Mouse (Mus musculus) limb, embryonic 10.5 days (tissue): ENCODE measurements around the gene Mob3c. TPM values are rescaled to one million over a fixed set of nuclear protein-coding genes. Genes with fewer than 3 reads are reported as not detected.

Source experiments
- DNase-seq: peaks from one replicate; pipeline ENCODE4 v3.0.0-alpha.2; 2017; ENCODE audit warnings: low spot score
- H3K27ac ChIP-seq: fragments of 300-500 bp; sonication (generic); 2 replicates; pipeline ENCODE4 v1.5.1; 2016; ENCODE audit warnings: mild to moderate bottlenecking
- H3K27me3 ChIP-seq: fragments of 300-500 bp; sonication (generic); 2 replicates; pipeline ENCODE4 v1.6.1; 2016; ENCODE audit warnings: low read depth, mild to moderate bottlenecking; ENCODE audit not compliant: poor library complexity, severe bottlenecking
- H3K36me3 ChIP-seq: fragments of 300-500 bp; sonication (generic); 2 replicates; pipeline ENCODE4 v1.6.1; 2016; ENCODE audit warnings: mild to moderate bottlenecking, moderate library complexity
- H3K4me1 ChIP-seq: fragments of 300-500 bp; sonication (generic); 2 replicates; pipeline ENCODE4 v1.6.1; 2016
- H3K4me3 ChIP-seq: fragments of 300-500 bp; sonication (generic); 2 replicates; pipeline ENCODE4 v1.5.1; 2016; ENCODE audit warnings: mild to moderate bottlenecking, moderate library complexity
- H3K9me3 ChIP-seq: fragments of 300-500 bp; sonication (generic); replicated peaks from 2 replicates; pipeline ENCODE4 v1.6.1; 2016; ENCODE audit warnings: mild to moderate bottlenecking
- WGBS: fragments of 180-500 bp; shearing (Covaris S2); methylation state at CpG from one replicate; pipeline ENCODE4 v1.1.7; 2016; 5-methylcytosine and 5-hydroxymethylcytosine counted together
- polyA plus RNA-seq: library from polyadenylated mRNA; unstranded; fragments of >200 nt; fragmentation: Nextera tagmentation; extraction: Ambion mirVana; gene quantifications from 2 replicates; pipeline ENCODE4 v1.2.1, GENCODE M21; 2016

The Mob3c gene
- polyA plus RNA-seq, 1 experiment from 2014 or later = 6.5 TPM

DNA sequence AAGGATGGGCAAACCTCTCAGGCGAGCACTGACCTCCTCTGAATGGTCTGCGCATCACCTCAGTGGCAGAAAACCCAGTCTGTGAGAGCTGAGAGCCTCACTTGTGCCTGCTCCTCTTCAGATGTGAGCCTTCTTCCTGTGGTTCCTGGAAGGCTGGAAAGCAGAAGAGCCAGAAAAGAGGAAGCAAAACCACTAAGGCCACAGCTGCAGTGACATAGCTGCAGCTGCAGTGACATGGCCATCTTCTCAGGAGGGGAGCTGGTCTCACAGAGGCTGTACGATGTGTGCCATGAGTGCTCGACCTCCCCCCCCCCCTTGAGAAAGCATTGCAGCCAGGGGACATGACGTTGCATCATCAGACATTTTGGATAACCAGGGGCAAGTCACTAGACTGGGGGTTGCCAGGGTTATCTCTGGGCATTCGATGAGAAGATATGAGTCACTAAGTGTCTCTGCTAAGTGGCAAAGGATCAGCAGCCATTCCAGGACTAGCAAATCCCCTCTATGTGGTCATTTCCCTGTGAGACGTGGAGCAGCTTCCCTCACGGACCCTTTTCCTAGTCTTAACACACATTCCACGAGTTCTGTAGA is 29.5 kb downstream of the Mob3c start:
- H3K27me3 ChIP-seq = no peaks in the 10 kb centered on the region
- H3K9me3 ChIP-seq = no peaks in the 10 kb centered on the region
- H3K4me1 ChIP-seq = peaks cover 44% of the 10 kb centered on the region
- peaks cover 54% of the 10 kb centered on the region for H3K36me3 ChIP-seq
- 87% methylated on average over 9 of the region's 9 CpGs for WGBS
- no peak for DNase-seq
- no peak overlapping the region for H3K4me3 ChIP-seq
- H3K27ac ChIP-seq = peak overlapping the region; percentile 10; the same call in 1 of the 2 replicates

DNA sequence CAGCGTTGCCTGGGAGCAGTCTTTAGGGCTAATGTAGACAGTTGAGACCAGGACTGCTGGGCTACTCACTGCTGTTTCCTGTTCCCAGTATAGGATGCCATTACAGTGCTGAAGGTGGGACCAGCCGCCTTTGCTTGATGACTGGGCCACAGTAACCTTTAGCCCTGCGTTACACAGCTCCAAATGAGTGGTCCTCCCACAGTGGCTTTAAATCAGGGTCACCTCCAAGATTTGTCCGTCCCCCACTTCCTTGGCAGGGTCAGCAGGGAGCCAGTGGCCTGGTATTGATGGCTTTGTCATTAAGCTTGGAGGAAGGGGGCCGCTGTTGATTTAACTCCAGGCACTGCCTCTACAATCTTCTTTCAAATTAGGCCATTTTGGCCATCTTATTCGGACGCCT is 35.5 kb downstream of the Mob3c start:
- peak; percentile 58 for DNase-seq

DNA sequence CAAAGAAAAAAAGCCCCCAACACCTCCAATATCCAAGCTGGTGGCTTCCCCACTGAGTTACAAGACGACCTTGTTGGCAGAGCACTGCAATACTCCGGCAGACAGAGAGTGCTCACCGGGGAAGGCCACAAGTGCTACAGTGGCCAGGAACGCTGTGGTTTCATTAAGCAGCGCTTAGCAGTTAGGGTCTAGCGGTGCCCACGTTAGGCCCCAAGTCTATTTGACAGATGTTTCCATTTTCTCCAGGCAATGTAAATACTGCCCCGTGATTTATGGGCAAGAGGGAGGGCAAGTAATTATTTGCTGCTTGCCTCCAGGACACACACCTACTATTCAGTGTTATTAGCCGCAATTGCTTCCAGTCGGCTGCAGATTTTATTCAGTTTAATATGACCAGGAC is 36.0 kb downstream of the Mob3c start:
- H3K4me1 ChIP-seq = peaks cover 54% of the 10 kb centered on the region
- DNase-seq = peak; percentile 65
- H3K36me3 ChIP-seq = peaks cover 27% of the 10 kb centered on the region
- no peaks in the 10 kb centered on the region for H3K9me3 ChIP-seq
- WGBS = 7% methylated on average over 10 of the region's 10 CpGs
- H3K4me3 ChIP-seq = peak overlapping the region; percentile 28
- H3K27ac ChIP-seq = peak overlapping the region; percentile 81
- peaks cover 8% of the 10 kb centered on the region; the same call in 1 of the 2 replicates for H3K27me3 ChIP-seq

More for the DNA sequence above, 35.5 kb downstream of the Mob3c start:
- WGBS = 27% methylated on average over 7 of the region's 7 CpGs
- Histone ChIP-seq H3K36me3 (peaks cover 30% of the 10 kb centered on the region), H3K27me3 (peaks cover 8% of the 10 kb centered on the region; the same call in 1 of the 2 replicates), H3K9me3 (no peaks in the 10 kb centered on the region), H3K4me3 (peak overlapping the region; percentile 28), H3K27ac (peak overlapping the region; percentile 81), H3K4me1 (peaks cover 48% of the 10 kb centered on the region)

DNA sequence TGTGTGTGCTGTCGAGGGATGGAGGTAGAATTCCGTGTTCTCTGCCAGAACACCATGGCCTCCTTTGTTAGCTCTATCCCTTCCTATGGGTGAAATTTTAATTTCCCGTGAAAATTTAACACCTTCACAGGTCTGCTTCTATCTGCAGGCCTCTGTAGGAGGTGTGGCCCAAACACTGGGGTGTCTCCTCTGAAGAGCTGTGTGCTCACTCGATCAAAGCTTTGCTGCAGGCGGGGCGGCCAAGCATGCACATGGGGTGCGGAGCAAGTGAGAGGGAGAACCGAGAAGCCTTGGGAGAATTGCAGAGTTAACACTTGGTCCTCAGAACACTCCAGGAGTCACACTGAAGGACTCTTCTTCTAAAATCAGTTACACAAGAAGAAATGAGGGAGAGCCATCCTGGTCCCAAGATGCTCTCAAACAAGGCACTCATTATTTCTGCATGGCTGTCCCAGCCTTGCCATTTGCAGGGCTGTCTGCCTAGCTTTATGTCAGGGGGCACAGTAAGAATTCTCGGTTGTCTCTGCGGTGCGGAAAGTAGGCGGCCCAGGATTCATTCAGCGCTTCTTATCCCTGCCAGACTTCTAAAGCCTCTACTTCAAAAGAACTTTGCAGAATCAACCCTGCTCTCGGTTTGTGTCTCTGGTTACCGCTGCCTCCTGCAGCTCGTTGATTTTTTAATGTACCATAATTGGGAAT is 41.8 kb downstream of the Mob3c start:
- Histone ChIP-seq H3K4me3 (no peak overlapping the region), H3K27ac (peak overlapping the region; percentile 6; the same call in 1 of the 2 replicates), H3K4me1 (peaks cover 39% of the 10 kb centered on the region), H3K27me3 (peaks cover 8% of the 10 kb centered on the region; the same call in 1 of the 2 replicates), H3K9me3 (no peaks in the 10 kb centered on the region), H3K36me3 (peaks cover 32% of the 10 kb centered on the region)
- DNase-seq = no peak
- WGBS = 15% methylated on average over 16 of the region's 16 CpGs

DNA sequence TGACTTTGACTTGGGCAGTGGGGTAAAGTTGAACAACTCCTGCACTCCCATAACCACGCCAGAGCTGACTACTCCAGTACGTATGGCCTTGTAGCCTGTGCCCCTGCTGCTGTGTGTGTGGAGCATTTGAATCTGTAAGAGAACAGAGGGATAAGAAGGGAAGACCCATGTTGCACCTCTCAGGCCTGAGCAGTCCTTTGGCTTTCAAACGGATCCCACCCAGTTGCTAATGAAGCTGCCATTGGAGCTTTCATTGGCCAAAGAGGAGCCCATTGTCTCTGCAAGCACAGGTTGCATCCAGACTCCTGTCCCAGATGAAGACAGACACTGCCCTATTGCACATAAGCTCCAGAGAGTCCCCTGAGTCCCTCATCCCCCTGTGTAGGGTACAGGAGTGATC is 45.3 kb downstream of the Mob3c start:
- H3K27ac ChIP-seq = no peak overlapping the region
- H3K4me1 ChIP-seq = peaks cover 40% of the 10 kb centered on the region
- H3K36me3 ChIP-seq = peaks cover 48% of the 10 kb centered on the region
- peaks cover 22% of the 10 kb centered on the region; the same call in 1 of the 2 replicates for H3K27me3 ChIP-seq
- WGBS = 89% methylated on average over 3 of the region's 3 CpGs
- no peaks in the 10 kb centered on the region for H3K9me3 ChIP-seq
- no peak overlapping the region for H3K4me3 ChIP-seq
- no peak for DNase-seq

DNA sequence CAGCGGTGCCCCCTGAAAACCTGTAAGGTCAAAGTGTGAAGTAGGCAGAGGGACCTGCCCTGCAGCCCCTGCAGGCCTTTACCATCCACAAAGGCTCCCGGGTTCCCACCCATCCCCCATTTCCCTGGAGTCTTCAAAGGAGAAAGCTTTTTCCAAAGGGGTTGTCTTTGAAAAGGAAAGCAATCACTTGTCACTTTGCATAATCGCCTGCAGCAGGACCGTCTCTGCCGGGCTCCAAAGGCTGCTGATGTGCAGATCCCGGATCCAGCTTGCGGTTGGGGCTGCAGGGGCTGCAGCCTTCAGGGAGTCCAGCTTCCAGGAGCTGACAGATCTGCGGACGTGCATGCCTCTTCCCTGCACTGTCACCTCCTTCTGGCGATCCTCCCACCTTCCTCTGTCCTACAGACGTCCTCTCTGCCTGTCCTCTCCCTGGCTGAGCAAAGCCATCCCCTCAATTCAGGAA is 50.4 kb downstream of the Mob3c start:
- no peaks in the 10 kb centered on the region for H3K9me3 ChIP-seq
- H3K27ac ChIP-seq = peak overlapping the region; percentile 57
- WGBS = 2% methylated on average over 11 of the region's 11 CpGs
- peaks cover 34% of the 10 kb centered on the region for H3K27me3 ChIP-seq
- peaks cover 19% of the 10 kb centered on the region for H3K4me1 ChIP-seq
- H3K4me3 ChIP-seq = peak overlapping the region; percentile 8; the same call in 1 of the 2 replicates
- peak; percentile 45 for DNase-seq
- H3K36me3 ChIP-seq = peaks cover 31% of the 10 kb centered on the region

DNA sequence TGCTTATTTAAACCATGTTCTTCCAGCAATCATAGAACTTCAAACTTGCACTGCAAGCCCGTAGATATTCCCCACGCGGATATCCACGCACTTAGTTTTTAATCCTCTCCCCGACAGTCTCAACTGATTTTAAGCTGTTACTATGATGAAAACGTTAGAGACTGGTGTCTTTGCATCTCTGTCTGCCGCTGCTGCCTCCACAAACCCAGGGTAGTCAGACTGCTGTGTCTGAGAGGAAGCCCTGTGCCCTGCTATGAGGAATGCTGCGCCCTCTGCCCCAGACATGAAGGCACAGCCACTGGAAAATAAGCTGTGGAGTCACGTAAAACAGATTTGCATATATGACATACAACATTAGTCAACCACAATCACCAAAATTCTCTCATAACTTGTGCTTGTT is 50.9 kb downstream of the Mob3c start:
- Histone ChIP-seq H3K27me3 (peaks cover 35% of the 10 kb centered on the region), H3K36me3 (peaks cover 25% of the 10 kb centered on the region), H3K9me3 (no peaks in the 10 kb centered on the region), H3K4me1 (peaks cover 19% of the 10 kb centered on the region), H3K4me3 (no peak overlapping the region), H3K27ac (no peak overlapping the region)
- no peak for DNase-seq
- WGBS = 41% methylated on average over 9 of the region's 9 CpGs

DNA sequence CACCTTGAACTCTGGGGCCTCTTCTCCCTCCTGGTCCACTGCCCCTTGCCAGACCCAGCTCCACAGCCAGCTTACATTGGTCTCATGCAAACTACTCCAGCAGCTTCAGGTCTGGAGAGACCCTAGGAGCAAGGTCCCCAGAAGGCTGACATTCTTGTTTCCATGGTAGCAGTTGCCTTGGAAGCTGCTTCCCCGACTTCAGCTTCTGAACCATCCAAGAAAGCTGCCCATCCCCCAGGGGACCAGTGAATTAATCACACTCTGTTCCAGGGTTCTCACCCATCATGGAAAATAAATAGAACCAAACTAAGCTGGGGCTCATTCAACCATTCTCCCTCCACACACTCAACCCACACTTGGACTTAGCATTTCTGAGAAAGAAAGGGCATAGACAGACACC is 53.3 kb downstream of the Mob3c start:
- Histone ChIP-seq H3K4me3 (no peak overlapping the region), H3K27ac (no peak overlapping the region), H3K4me1 (peaks cover 19% of the 10 kb centered on the region), H3K36me3 (peaks cover 4% of the 10 kb centered on the region), H3K9me3 (no peaks in the 10 kb centered on the region), H3K27me3 (peaks cover 36% of the 10 kb centered on the region)
- WGBS = 20% methylated on average over 1 of the region's 1 CpGs
- DNase-seq = no peak

DNA sequence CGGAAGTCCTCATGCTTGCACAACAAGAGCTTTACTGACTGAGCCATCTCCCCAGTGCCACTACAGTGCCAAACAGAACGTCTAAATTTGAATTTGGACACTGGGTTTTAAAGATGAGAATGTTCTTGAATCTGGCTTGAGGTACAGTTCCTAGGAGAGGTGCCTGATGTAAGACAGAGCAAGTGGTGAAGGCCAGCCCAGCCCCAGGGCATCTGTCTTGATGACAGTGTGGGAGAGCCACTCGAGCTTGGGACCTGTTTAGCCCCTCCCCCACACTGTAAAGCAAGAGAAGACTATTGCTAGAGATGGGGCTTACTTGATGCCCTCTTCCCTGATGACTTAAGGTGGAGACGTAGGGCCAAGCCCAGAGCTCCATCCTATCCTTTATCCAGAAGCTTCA is 54.3 kb downstream of the Mob3c start:
- Histone ChIP-seq H3K27me3 (peaks cover 31% of the 10 kb centered on the region), H3K27ac (no peak overlapping the region), H3K4me1 (peaks cover 14% of the 10 kb centered on the region), H3K4me3 (no peak overlapping the region), H3K9me3 (no peaks in the 10 kb centered on the region), H3K36me3 (no peaks in the 10 kb centered on the region)
- WGBS = 59% methylated on average over 4 of the region's 4 CpGs
- DNase-seq = no peak

DNA sequence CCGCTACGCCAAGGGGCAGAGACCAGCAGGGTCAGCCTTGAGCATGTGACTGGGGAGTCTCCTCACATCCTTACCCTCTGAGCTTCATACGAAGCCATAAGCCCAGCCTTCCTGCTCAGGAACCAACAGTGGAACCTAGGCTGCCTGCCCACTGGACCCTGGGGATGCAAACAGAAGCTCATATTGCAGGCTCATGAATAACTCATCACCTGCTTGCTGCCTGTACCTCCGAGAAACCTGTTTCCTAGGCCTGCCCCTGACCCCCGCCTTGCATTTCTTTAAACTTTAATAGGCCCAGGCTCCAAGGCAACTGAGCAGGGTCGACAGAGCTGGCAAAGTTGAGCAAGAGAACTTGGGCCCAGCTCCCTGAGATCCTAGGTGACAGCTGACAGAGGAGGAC is 56.1 kb downstream of the Mob3c start, which contains the start of gene Kncn:
Gene Kncn, plus strand, starts transcription at position 379 of the 400 bp plus-strand sequence.
- no peak within 1 kb of the TSS for H3K27ac ChIP-seq
- no peaks in the 10 kb centered on the region for H3K4me1 ChIP-seq
- no peaks in the 10 kb centered on the region for H3K9me3 ChIP-seq
- peaks cover 33% of the 10 kb centered on the region for H3K27me3 ChIP-seq
- no peak for DNase-seq
- H3K4me3 ChIP-seq = no peak within 1 kb of the TSS
- H3K36me3 ChIP-seq = no peaks in the 10 kb centered on the region
- 78% methylated on average over 6 of the region's 6 CpGs for WGBS

Other genes starting within 250 kb of the Mob3c start
- not detected in 2 replicates for gene Cyp4a32, start 227.1 kb upstream of the Mob3c start, polyA plus RNA-seq
- gene Cyp4b1, start 180.4 kb upstream of the Mob3c start, polyA plus RNA-seq = not detected in 2 replicates
- 30.8 and 34.0 TPM in 2 replicates for gene Efcab14, start 90.3 kb upstream of the Mob3c start, polyA plus RNA-seq
- gene Tex38, start 47.1 kb upstream of the Mob3c start, polyA plus RNA-seq = 0.43 TPM in 1 of 2 replicates, not detected in the other
- gene Atpaf1, start 43.3 kb upstream of the Mob3c start, polyA plus RNA-seq = 55.8 and 58.0 TPM in 2 replicates
- 23.1 and 29.6 TPM in 2 replicates for gene Mknk1, start 11.1 kb downstream of the Mob3c start, polyA plus RNA-seq
- not detected in 2 replicates for gene Kncn, start 56.3 kb downstream of the Mob3c start, polyA plus RNA-seq
- 0.11 TPM in 1 of 2 replicates, not detected in the other for gene 6430628N08Rik, start 62.6 kb downstream of the Mob3c start, polyA plus RNA-seq
- 0.05 and 0.11 TPM in 2 replicates for gene Dmbx1, start 111.8 kb downstream of the Mob3c start, polyA plus RNA-seq
- gene Faah, start 189.8 kb downstream of the Mob3c start, polyA plus RNA-seq = 0.49 and 0.58 TPM in 2 replicates
- 16.5 and 17.8 TPM in 2 replicates for gene Nsun4, start 225.8 kb downstream of the Mob3c start, polyA plus RNA-seq
- gene Uqcrh, start 247.0 kb downstream of the Mob3c start, polyA plus RNA-seq = 486 and 492 TPM in 2 replicates
- gene Lrrc41, start 247.2 kb downstream of the Mob3c start, polyA plus RNA-seq = 73.4 and 81.0 TPM in 2 replicates